Mouse (Mus musculus): ENCODE results near the gene Slc30a10. TPM values are rescaled to one million over a fixed set of nuclear protein-coding genes. Genes with fewer than 3 reads are reported as not detected.
A peak's percentile ranks its signal among the peaks of the same experiment; 100 is the strongest.

Slc30a10 gene
- polyA plus RNA-seq, 1 experiment, result not detected

- Histone ChIP-seq H3K4me3 (replicated peaks) (peak overlapping the region; percentile 90), H3K9me3 (peaks cover 7% of the 10 kb centered on the region; the same call in 1 of the 2 replicates), H3K36me3 (replicated peaks; ENCODE audit: low read length) (no peaks in the 10 kb centered on the region), H3K27me3 (replicated peaks) (peaks cover 61% of the 10 kb centered on the region), H3K4me1 (peaks cover 15% of the 10 kb centered on the region)
- TF ChIP-seq FLI1 (IDR thresholded peaks at IDR 0.05; ENCODE audit: low read length) (no peak), GATA1 (IDR thresholded peaks at IDR 0.05; ENCODE audit: borderline replicate concordance, low read length) (no peak)
Measured at GRCm38 (mm10) chr1:185454955-185455701, 480 bp downstream of the Slc30a10 start.

GRCm38 (mm10) chr1:185456327-185456726, 1.7 kb downstream of the Slc30a10 start:
- Histone ChIP-seq H3K4me3 (replicated peaks) (no peak overlapping the region), H3K36me3 (replicated peaks; ENCODE audit: low read length) (no peaks in the 10 kb centered on the region), H3K9me3 (peaks cover 7% of the 10 kb centered on the region; the same call in 1 of the 2 replicates), H3K4me1 (peaks cover 15% of the 10 kb centered on the region), H3K27me3 (replicated peaks) (peaks cover 59% of the 10 kb centered on the region)
- TF ChIP-seq GATA1 (IDR thresholded peaks at IDR 0.05; ENCODE audit: borderline replicate concordance, low read length) (no peak), FLI1 (IDR thresholded peaks at IDR 0.05; ENCODE audit: low read length) (no peak)

- no peaks in the 10 kb centered on the region for H3K36me3 ChIP-seq (replicated peaks; ENCODE audit: low read length)
- peaks cover 42% of the 10 kb centered on the region for H3K27me3 ChIP-seq (replicated peaks)
- H3K9me3 ChIP-seq, result peaks cover 6% of the 10 kb centered on the region; the same call in 1 of the 2 replicates
- peaks cover 9% of the 10 kb centered on the region for H3K4me1 ChIP-seq
- no peak for TF ChIP-seq FLI1 (IDR thresholded peaks at IDR 0.05; ENCODE audit: low read length)
- TF ChIP-seq GATA1 (IDR thresholded peaks at IDR 0.05; ENCODE audit: borderline replicate concordance, low read length), result no peak
- H3K4me3 ChIP-seq (replicated peaks), result no peak overlapping the region
Measured at GRCm38 (mm10) chr1:185460096-185460495, 5.4 kb downstream of the Slc30a10 start.

GRCm38 (mm10) chr1:185462889-185463288, 8.2 kb downstream of the Slc30a10 start:
- Histone ChIP-seq H3K36me3 (replicated peaks; ENCODE audit: low read length) (no peaks in the 10 kb centered on the region), H3K4me1 (0 out of 2 replicates have a peak, but pooled peaks cover 3% of the 10 kb centered on the region), H3K4me3 (replicated peaks) (no peak overlapping the region), H3K9me3 (no peaks in the 10 kb centered on the region), H3K27me3 (replicated peaks) (peaks cover 20% of the 10 kb centered on the region)
- TF ChIP-seq FLI1 (IDR thresholded peaks at IDR 0.05; ENCODE audit: low read length), result no peak
- TF ChIP-seq GATA1 (IDR thresholded peaks at IDR 0.05; ENCODE audit: borderline replicate concordance, low read length), result no peak

- Histone ChIP-seq H3K9me3 (no peaks in the 10 kb centered on the region), H3K36me3 (replicated peaks; ENCODE audit: low read length) (no peaks in the 10 kb centered on the region), H3K4me3 (replicated peaks) (no peak overlapping the region), H3K27me3 (replicated peaks) (peaks cover 9% of the 10 kb centered on the region), H3K4me1 (peaks cover 16% of the 10 kb centered on the region; the same call in 1 of the 2 replicates)
- TF ChIP-seq FLI1 (IDR thresholded peaks at IDR 0.05; ENCODE audit: low read length) (no peak), GATA1 (IDR thresholded peaks at IDR 0.05; ENCODE audit: borderline replicate concordance, low read length) (no peak)
Measured at GRCm38 (mm10) chr1:185469551-185470021, 14.9 kb downstream of the Slc30a10 start.

- H3K4me1 ChIP-seq, result peaks cover 16% of the 10 kb centered on the region; the same call in 1 of the 2 replicates
Measured at GRCm38 (mm10) chr1:185472025-185472720, 17.5 kb downstream of the Slc30a10 start.

GRCm38 (mm10) chr1:185472730-185473129, 18.1 kb downstream of the Slc30a10 start:
- Histone ChIP-seq H3K4me1 (peaks cover 16% of the 10 kb centered on the region; the same call in 1 of the 2 replicates), H3K9me3 (no peaks in the 10 kb centered on the region), H3K27me3 (replicated peaks) (peaks cover 3% of the 10 kb centered on the region), H3K4me3 (replicated peaks) (no peak overlapping the region), H3K36me3 (replicated peaks; ENCODE audit: low read length) (no peaks in the 10 kb centered on the region)
- TF ChIP-seq GATA1 (IDR thresholded peaks at IDR 0.05; ENCODE audit: borderline replicate concordance, low read length) (no peak), FLI1 (IDR thresholded peaks at IDR 0.05; ENCODE audit: low read length) (no peak)

More at GRCm38 (mm10) chr1:185472025-185472720, 17.5 kb downstream of the Slc30a10 start:
- Histone ChIP-seq H3K9me3 (no peaks in the 10 kb centered on the region), H3K4me3 (replicated peaks) (peak overlapping the region; percentile 56), H3K36me3 (replicated peaks; ENCODE audit: low read length) (no peaks in the 10 kb centered on the region), H3K27me3 (replicated peaks) (peaks cover 3% of the 10 kb centered on the region)
- TF ChIP-seq FLI1 (IDR thresholded peaks at IDR 0.05; ENCODE audit: low read length) (no peak), GATA1 (IDR thresholded peaks at IDR 0.05; ENCODE audit: borderline replicate concordance, low read length) (no peak)

- Histone ChIP-seq H3K4me1 (peaks cover 16% of the 10 kb centered on the region; the same call in 1 of the 2 replicates), H3K27me3 (replicated peaks) (peaks cover 3% of the 10 kb centered on the region), H3K9me3 (no peaks in the 10 kb centered on the region), H3K4me3 (replicated peaks) (no peak overlapping the region), H3K36me3 (replicated peaks; ENCODE audit: low read length) (no peaks in the 10 kb centered on the region)
- TF ChIP-seq FLI1 (IDR thresholded peaks at IDR 0.05; ENCODE audit: low read length), result no peak
- TF ChIP-seq GATA1 (IDR thresholded peaks at IDR 0.05; ENCODE audit: borderline replicate concordance, low read length), result no peak
Measured at GRCm38 (mm10) chr1:185473437-185473836, 18.8 kb downstream of the Slc30a10 start.

- H3K4me1 ChIP-seq, result no peaks in the 10 kb centered on the region
- peaks cover 10% of the 10 kb centered on the region for H3K9me3 ChIP-seq
- H3K36me3 ChIP-seq (replicated peaks; ENCODE audit: low read length), result no peaks in the 10 kb centered on the region
- no peak overlapping the region for H3K4me3 ChIP-seq (replicated peaks)
- no peaks in the 10 kb centered on the region for H3K27me3 ChIP-seq (replicated peaks)
- TF ChIP-seq FLI1 (IDR thresholded peaks at IDR 0.05; ENCODE audit: low read length), result no peak
- TF ChIP-seq GATA1 (IDR thresholded peaks at IDR 0.05; ENCODE audit: borderline replicate concordance, low read length), result no peak
Measured at GRCm38 (mm10) chr1:185479861-185480260, 25.2 kb downstream of the Slc30a10 start.

Data from megakaryocyte, embryonic 14.5 days (primary cell).